7 mouse cellular contexts compared by ENCODE assay signal in the genomic region with DNA sequence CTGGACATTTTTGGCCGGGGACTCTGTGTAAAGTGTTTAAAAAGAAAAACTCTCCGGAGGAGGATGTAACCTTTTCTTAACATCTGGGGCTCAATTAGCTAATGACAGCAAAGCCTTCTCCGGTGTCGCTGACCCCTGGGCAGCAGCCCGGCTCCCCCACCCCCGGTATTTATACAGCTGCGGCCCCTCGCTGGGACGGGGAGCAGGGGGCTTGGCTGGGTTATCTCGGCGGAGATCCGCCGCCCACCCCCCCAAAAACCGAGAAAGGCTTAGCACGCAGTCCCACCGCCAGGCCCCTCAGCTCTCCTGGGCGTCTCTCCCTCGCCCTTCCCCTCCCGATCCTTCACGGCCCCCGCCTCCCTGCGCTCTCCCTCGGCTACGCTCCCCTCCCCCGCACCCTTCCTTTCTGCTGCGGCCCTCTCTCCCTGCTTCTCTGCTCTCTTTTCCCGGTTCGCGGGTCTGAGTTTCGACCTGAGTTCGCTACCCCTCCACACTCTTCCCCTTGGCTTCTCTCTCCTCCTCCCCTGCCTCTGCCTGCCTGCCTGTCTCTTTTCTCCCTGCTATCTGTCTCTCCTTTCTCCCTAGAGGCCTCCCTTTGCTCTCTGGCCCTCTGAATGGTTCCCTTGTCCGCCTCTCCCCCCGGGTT. TPM values are rescaled to one million over a fixed set of nuclear protein-coding genes. Genes with fewer than 3 reads are reported as not detected.
DNase-seq lines count a peak whose midpoint lies in the region; ATAC-seq and TF ChIP-seq lines count a peak whose summit lies in the region.

No protein-coding gene starts in this region.

- 9% methylated on average over 32 of the region's 33 CpGs for WGBS in liver, adult 2 months
- WGBS in neural tube, embryonic 12.5 days: 1% methylated on average over 33 of the region's 33 CpGs

- DNase-seq in heart, postnatal 10 days: peak; percentile 52 to 64
- no peak for DNase-seq in liver, adult 2 months (ENCODE audit: extremely low read depth, low read depth, low spot score)
- no peak for DNase-seq in thymus, postnatal 25 days

- intact Hi-C loops in heart, postnatal 10 days (cut with DNase I): loop anchor here (1.0 to 5.0 kb wide), 4 partner anchors 40 to 166 kb away; no protein-coding TSS in a partner anchor

- peaks cover 30% of the 10 kb centered on the region for H3K4me1 ChIP-seq in megakaryocyte, embryonic 14.5 days
- 0 out of 2 replicates have a peak, but pooled peaks cover 2% of the 10 kb centered on the region for H3K4me1 ChIP-seq in cortical plate, adult 2 months (ENCODE audit: control insufficient read depth, insufficient read depth, low read length)
- no peaks in the 10 kb centered on the region for H3K4me1 ChIP-seq in liver, adult 2 months (ENCODE audit: control insufficient read depth, insufficient read depth, low read length)
- peaks cover 43% of the 10 kb centered on the region for H3K4me1 ChIP-seq in neural tube, embryonic 12.5 days

- peaks cover 93% of the 10 kb centered on the region for H3K27me3 ChIP-seq in megakaryocyte, embryonic 14.5 days (replicated peaks)
- peaks cover 13% of the 10 kb centered on the region; the same call in 1 of the 2 replicates for H3K27me3 ChIP-seq in liver, adult 2 months (ENCODE audit: control insufficient read depth, insufficient read depth, low read length)
- H3K27me3 ChIP-seq in neural tube, embryonic 12.5 days (replicated peaks): peaks cover 45% of the 10 kb centered on the region

- no peaks in the 10 kb centered on the region for H3K79me2 ChIP-seq in liver, adult 2 months (ENCODE audit: control insufficient read depth, insufficient read depth, low read length)

- no peak for ATAC-seq in megakaryocyte, adult 5-6 weeks (ENCODE audit: poor library complexity, severe bottlenecking)
- peak; percentile 54 for ATAC-seq in neural tube, embryonic 12.5 days (ENCODE audit: low FRiP score, low read depth)

- TF ChIP-seq POLR2A in cortical plate, adult 2 months (IDR thresholded peaks at IDR 0.05; ENCODE audit: extremely low read depth, insufficient read depth, low read length): no peak
- no peak for TF ChIP-seq POLR2A in liver, adult 2 months (IDR thresholded peaks at IDR 0.05; ENCODE audit: extremely low read depth, insufficient read depth, low read length)

- no peak overlapping the region for H3K27ac ChIP-seq in cortical plate, adult 2 months (ENCODE audit: insufficient read depth, low read length)
- H3K27ac ChIP-seq in liver, adult 2 months (replicated peaks; ENCODE audit: insufficient read depth, low read depth, low read length): no peak overlapping the region
- no peak overlapping the region for H3K27ac ChIP-seq in neural tube, embryonic 12.5 days

- peak overlapping the region; percentile 90 for H3K4me3 ChIP-seq in megakaryocyte, embryonic 14.5 days (replicated peaks)
- peak overlapping the region; percentile 8; the same call in 1 of the 2 replicates for H3K4me3 ChIP-seq in cortical plate, adult 2 months (ENCODE audit: insufficient read depth, low read length)
- H3K4me3 ChIP-seq in liver, adult 2 months (ENCODE audit: insufficient read depth, low read depth, low read length): peak overlapping the region; percentile 50; the same call in 1 of the 2 replicates
- peak overlapping the region; percentile 42 for H3K4me3 ChIP-seq in neural tube, embryonic 12.5 days

- H3K4me2 ChIP-seq in neural tube, embryonic 12.5 days (replicated peaks): peak overlapping the region; percentile 86

- H3K9ac ChIP-seq in liver, adult 2 months (ENCODE audit: low read depth, low read length): peak overlapping the region; percentile 43; the same call in 1 of the 2 replicates
- peak overlapping the region; percentile 56 for H3K9ac ChIP-seq in neural tube, embryonic 12.5 days

- TF ChIP-seq CTCF in cortical plate, adult 2 months (IDR thresholded peaks at IDR 0.05; ENCODE audit: extremely low read depth, insufficient read depth, low read length): no peak
- TF ChIP-seq CTCF in liver, adult 2 months (IDR thresholded peaks at IDR 0.05; ENCODE audit: low read depth, low read length): no peak

- H3K36me3 ChIP-seq in megakaryocyte, embryonic 14.5 days (replicated peaks; ENCODE audit: low read length): no peaks in the 10 kb centered on the region
- no peaks in the 10 kb centered on the region for H3K36me3 ChIP-seq in liver, adult 2 months (ENCODE audit: control insufficient read depth, insufficient read depth, low read length)
- no peaks in the 10 kb centered on the region for H3K36me3 ChIP-seq in neural tube, embryonic 12.5 days

- no peaks in the 10 kb centered on the region for H3K9me3 ChIP-seq in megakaryocyte, embryonic 14.5 days
- no peaks in the 10 kb centered on the region for H3K9me3 ChIP-seq in neural tube, embryonic 12.5 days

RNA-seq across cellular contexts. Expression of a gene that starts 42.0 kb away (rescaled TPM):
- polyA plus RNA-seq in megakaryocyte, embryonic 14.5 days (2012; ENCODE audit: insufficient read depth, low replicate concordance): 0.39 TPM in 1 of 2 replicates, not detected in the other
- not detected in 2 replicates for total RNA-seq in megakaryocyte, adult 5-6 weeks (2015)
- 0.16 TPM in 1 of 2 replicates, not detected in the other for total RNA-seq in megakaryocyte, adult 5-6 weeks (2017)
- 21.4 and 22.3 TPM in 2 replicates for polyA plus RNA-seq in cortical plate, adult 2 months (2012; rRNA removed)
- total RNA-seq in heart, postnatal 10 days (2021): 10 to 100 TPM in 1 of 2 experiments, 1 to 10 TPM in 1; 8.4 to 11.7 TPM
- 0.40 and 0.83 TPM in 2 replicates for total RNA-seq in liver, adult 2 months (2014; rRNA removed)
- 0.31 and 0.44 TPM in 2 replicates for polyA plus RNA-seq in liver, adult 2 months (2012; rRNA removed)
- 18.8 and 20.4 TPM in 2 replicates for polyA plus RNA-seq in neural tube, embryonic 12.5 days (2016; fragmentation: Nextera tagmentation; extraction: Ambion mirVana)

Comparison
In these comparisons a context has a peak if more than half of its experiments do, and no peak if none do; other contexts are left out.
1. H3K4me3 ChIP-seq: peak in every context shown above with its lines; median percentile 90 in megakaryocyte, embryonic 14.5 days; 50 in liver, adult 2 months; 42 in neural tube, embryonic 12.5 days; 8 in cortical plate, adult 2 months.
2. DNase-seq: peak in heart, postnatal 10 days (2 of 2); none in liver, adult 2 months (single experiment) and thymus, postnatal 25 days (single experiment).
3. RNA of a gene that starts 42.0 kb away (polyA plus RNA-seq): 21.4 to 22.3 TPM in cortical plate, adult 2 months and 18.8 to 20.4 TPM in neural tube, embryonic 12.5 days; 0.31 to 0.44 TPM in liver, adult 2 months and 0.39 TPM in megakaryocyte, embryonic 14.5 days; every median in the first group is over 10 times any median in the second.